Mouse (Mus musculus) inflammation-experienced regulatory T-cells, adult 6 months (primary cell): ENCODE results near the gene Map1b. TPM values are rescaled to one million over a fixed set of nuclear protein-coding genes. Genes with fewer than 3 reads are reported as not detected.

Experiments
- ATAC-seq: one replicate; pipeline ENCODE4 v1.8.0; 2017
- polyA plus RNA-seq, 3 experiments: library from polyadenylated mRNA; unstranded; fragments of 100-300 nt; shearing (Covaris generic); gene quantifications; one replicate each; pipeline ENCODE4 v1.2.1; 2017

The Map1b gene
- polyA plus RNA-seq, 3 experiments from 2014 or later, result 0.12 to 0.36 TPM; not detected in 1

DNA sequence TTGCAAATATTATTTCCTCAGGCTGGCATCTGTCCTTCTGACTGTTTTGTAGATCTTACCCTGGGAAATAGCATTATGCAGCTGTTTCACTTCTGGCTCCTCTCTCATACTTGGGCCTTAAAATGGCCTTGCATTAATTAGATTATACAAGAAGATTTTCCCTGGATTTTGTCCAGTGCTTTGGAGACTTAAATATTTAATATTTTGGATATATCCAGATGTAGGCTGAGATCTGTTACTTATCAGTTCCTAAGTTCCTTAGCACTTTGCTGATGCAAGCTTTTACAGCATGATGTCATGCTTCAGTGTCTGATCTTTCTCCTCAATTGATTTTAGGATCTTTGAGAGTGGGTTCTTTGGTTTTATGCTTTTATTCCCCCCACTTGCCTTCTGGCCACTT, 11.6 kb upstream of the Map1b start:
- no peak for ATAC-seq

DNA sequence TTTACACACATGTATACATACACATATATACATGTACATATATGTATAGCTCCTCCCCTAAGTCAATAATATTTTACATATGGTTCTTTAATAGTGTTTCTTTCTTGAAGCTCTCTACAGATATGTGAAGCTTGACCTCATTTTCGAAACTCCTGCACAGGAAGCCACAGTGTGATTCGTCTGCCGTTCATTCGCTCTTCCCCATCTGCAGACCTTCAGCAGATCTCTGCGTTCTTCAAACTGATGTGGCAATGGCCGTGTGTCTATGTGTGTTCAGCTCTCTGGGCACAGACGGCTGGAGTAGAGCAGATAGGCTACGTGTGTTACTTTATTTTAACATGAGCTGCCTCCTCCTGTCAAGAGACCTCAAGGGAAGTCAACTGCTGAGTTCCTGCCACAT, 9.2 kb upstream of the Map1b start:
- ATAC-seq, result no peak

DNA sequence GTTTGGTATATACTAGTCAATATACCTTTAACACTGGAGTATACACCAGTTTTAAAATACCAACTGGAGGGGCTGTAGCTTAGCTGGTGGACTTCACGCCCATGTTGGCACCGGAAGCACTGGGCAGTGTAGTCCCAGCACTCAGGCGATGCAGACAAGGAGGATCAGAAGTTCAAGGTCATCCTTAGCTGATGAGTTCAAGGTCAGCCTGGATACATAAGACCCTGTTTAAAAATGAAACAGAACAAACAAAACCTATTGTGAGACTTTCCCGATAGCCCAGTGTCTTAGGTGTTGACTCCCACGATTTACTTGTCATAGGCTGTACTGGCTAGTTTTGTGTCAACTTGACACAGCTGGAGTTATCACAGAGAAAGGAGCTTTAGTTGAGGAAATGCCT, 1.5 kb upstream of the Map1b start:
- ATAC-seq, result no peak

DNA sequence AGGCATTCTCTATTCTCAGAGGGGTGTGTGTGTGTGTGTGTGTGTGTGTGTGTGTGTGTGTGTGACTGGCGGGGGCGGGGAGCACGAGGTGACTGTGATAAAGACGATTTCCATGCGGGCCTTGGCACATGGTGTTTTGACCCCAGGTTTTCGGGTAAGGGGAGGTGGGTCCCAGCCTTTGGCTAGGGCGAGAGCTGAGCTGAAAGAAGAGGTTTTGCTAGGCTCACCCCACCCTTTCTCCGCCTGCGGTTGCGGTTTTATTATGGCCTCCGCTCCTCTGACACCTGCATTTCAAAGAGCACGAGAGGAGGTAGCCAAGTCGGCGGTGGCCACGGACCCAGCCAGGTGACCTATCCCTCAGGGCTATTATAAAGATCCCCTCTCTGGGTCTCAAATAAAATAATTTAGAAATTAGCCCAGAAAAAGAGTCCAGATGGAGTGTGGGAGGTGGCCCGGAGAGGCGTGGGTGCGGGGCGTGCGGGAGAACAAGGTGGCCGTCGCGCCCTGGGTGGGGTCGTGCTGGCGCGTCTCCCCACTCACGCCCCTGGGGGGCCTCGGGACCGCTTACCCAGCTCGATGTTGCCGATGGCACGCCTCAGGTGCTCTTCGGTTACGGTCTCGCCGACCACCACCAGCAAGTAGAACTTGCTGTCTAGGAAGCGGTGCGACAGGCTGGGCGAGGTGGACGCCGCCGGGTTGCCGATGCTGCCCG, 448 bp downstream of the Map1b start:
- ATAC-seq, result no peak

- no peak for ATAC-seq
These were observed 1.3 kb downstream of the Map1b start for GRCm38 (mm10) chr13:99514917-99515591.

GRCm38 (mm10) chr13:99513990-99514389, 2.4 kb downstream of the Map1b start:
- no peak for ATAC-seq

- ATAC-seq, result no peak
These were observed 3.2 kb downstream of the Map1b start for GRCm38 (mm10) chr13:99513138-99513537.

- no peak for ATAC-seq
These were observed 6.4 kb downstream of the Map1b start for GRCm38 (mm10) chr13:99509896-99510295.

DNA sequence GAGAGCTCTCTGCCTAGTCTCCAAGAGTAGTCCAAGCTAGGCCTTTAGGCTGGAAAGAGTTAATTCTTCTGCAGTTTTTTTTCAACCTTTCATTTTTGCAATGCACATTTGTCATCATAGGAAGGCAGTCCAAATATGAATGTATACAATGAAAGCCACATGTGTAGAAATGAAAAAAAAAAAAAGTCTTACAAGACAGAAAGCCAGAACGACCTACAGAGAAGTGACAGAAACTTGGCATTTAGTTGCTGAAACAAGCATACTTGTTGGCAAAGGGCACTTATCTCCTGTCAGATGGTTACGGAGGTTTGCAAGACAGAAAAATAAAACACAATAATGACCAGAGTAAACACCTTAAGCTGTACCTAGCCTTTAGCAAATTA, 9.8 kb downstream of the Map1b start:
- ATAC-seq, result no peak

GRCm38 (mm10) chr13:99505826-99506579, 10.3 kb downstream of the Map1b start:
- no peak for ATAC-seq

DNA sequence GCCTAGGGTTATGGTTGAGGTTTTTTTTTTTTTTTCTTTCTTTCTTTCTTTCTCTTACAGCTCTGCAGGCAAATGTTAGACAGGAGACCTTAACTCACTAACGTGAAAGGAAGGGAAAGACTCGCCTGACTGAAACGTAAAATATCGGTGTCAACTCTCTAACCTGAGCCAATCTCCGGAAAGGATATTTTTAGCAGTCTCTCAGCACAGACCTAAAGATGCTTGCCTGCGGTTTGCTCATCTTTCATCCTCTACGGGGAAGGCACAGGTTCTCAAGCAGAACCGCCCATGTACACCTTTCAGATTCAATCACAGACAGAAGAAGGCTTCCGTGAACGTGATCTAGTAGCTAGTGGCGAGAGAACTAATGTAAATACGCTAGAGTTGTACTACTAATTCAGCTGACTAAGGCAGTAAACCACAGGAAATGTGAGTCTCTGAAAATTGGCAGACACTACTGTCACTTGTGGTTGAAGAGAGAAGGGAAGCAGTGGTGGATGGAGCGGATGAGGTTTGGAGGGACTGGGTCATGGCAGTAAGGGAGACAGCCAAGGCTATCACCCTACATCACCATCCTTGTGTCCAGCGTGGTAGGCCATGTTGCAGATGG, 12.9 kb downstream of the Map1b start:
- peak; percentile 83 for ATAC-seq

DNA sequence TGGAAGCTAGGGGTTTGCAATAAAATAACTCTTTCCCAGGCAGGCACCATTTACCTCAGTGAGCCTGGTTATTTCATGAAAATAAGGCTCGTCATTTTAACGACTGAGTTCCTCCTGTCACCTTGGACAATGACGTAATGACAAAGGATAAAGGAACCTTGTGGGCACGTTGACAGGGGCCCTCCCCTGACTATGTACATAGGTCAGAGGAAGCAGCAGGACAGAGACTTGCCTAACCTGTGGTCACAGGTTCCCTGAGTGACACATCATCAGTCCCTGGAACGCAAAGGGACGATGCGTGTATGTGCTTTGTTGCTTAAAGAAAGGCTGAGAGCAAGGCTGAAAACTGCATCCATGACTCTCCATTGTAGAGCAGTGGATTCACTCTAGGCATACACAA, 13.4 kb downstream of the Map1b start:
- no peak for ATAC-seq

DNA sequence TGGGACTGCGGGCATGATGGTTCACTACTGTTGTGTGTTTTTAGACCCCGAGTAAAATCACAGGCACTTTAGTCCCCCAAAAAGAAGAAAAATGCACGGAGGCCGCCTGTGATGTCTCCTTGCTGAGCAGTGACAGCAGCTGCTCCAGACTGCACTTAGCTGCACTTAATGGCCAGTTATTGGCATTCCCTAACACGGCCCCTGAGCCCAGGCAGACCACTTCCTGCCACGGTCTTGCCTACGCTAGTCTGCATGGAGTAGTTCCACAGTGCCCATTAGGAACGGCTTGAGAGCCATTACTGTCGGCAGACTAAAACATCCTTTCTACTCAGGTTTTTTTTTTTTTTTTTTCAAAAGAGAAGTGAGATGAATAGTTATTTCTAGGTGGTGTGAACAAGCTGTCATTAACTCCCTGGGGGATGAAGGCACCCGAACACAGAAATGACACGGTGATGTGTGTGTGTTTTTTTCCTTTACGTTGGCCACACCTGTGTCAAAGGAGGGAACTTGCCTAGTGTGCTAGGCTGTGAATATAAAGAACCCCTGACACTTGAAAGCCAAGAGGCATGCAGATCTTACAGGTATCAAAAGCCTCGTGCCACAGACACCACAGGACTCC, 14.1 kb downstream of the Map1b start:
- no peak for ATAC-seq

DNA sequence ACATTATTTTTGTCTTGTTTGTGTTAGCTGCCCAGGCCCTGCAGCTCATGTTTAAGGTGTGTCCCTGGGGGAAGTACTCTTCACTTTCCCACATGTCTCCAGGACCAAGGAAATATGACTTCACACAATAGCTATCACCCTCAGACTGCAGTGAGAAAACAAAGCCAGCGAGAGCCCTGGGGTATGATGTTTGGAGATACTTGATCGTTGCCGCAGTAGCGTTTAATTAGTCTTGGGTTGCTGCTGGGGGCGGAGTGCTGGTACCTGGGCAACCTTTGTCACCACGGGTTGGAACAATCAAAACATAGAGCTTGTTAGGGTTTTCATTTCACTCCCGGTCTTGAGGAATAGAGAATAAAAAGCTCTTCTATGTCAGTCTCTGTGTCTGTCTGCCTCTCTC, 14.9 kb downstream of the Map1b start:
- no peak for ATAC-seq

DNA sequence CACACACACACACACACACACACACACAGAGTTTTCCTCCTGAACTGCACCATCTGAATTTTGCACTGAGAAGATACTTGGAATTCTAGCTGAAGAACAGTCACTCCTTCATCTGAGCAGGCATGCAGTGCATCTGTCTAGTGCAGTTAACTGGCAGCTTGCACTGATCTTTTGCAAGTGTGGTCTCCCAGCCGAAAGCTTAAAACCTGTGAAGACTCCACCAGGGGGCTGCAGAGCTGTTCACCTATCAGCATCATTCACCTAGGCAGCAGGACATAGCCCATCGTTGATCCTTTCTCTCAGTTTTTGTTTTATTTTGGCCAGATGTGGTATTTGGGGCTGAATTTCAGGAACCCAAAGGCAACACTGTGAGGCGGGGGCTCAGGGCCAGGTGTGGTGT, 15.7 kb downstream of the Map1b start:
- no peak for ATAC-seq

GRCm38 (mm10) chr13:99499764-99500163, 16.6 kb downstream of the Map1b start:
- ATAC-seq, result no peak

DNA sequence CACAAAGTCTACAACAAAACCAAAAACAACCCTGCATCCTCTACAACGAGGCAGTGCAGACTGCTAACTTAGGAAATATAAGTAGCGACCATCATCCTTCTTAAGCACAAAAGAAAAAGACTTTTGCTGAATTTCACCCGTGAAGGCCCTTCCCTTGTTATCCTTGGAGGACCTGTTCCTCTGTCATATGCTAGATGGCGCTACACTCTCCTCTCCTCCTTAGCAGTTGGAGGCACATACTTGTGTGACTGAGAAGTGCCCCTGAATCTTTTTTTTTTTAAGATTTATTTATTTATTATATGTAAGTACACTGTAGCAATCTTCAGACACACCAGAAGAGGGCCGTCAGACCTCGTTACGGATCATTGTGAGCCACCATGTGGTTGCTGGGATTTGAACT, 20.2 kb downstream of the Map1b start:
- no peak for ATAC-seq

DNA sequence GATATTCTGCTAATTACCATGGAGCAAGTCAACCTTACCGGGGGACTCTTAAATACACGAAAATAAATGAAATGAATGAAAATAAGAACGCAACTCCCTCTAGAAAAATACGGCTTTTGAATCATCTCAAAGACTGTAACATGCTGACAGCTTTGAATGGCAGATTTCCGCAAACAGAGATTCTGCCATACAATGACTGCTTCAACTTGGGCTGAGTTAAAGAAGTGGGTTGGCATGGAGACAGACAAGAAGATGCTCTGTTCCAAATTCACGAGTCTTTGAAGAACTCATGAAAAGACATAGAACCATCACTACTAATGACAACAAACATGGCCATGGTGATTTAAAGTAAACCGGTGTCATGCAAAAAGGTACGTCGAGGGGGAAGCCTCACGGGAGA, 21.9 kb downstream of the Map1b start:
- ATAC-seq, result no peak

GRCm38 (mm10) chr13:99493304-99493904, 22.9 kb downstream of the Map1b start:
- ATAC-seq, result no peak

DNA sequence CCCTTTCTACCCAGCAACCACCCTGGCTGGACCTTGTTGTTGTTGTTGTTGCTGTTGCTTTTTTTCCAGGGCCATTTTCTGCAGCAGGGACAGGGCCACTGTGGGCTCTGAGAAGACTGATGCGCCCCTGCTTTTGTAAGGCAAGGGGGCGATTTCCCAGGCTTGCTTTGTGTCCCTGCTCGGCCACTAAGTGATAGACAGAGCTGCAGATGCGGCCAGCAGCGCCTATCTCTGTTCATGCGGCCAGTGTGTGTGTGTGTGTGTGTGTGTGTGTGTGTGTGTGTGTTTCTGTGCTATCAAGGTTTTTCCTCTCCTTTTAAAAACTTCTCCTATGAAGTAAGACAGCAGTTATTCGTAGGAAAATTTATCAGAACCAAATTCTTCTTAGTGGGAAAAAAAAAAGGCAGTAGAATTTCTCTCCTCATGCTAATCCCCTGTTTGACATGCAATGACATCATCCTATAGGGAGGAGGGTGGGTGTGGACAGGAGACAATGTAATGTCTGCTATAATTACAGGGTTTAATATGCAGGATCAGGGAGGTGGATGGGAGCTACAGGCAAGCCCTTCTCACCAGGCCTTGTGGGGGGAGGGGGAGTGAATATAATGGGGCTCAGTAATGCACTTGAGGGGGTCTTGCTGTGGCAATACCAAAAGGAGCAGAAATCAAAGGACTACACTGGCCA, 23.6 kb downstream of the Map1b start:
- ATAC-seq, result no peak

GRCm38 (mm10) chr13:99489998-99490397, 26.3 kb downstream of the Map1b start:
- no peak for ATAC-seq

- no peak for ATAC-seq
These were observed 27.2 kb downstream of the Map1b start for GRCm38 (mm10) chr13:99489175-99489574.
